Comparison of ENCODE assay signal across 13 mouse cellular contexts in genomic region chr10:67717506-67717905, GRCm38 (mm10).
DNase-seq lines count a peak whose midpoint lies in the region; ATAC-seq lines count a peak whose summit lies in the region.
"Had no signal": no experiment of that assay in that cellular context is flagged by ENCODE, and none has a peak within 500 bp of the region (broad histone marks: within the 10 kb centered on the region; RNA-seq: fewer than 3 reads in every experiment).

No protein-coding gene starts in this region.

- no peak overlapping the region for H3K4me3 ChIP-seq in forebrain, embryonic 15.5 days
- H3K4me3 ChIP-seq: neural tube, embryonic 12.5 days had no signal

- H3K9ac ChIP-seq in forebrain, embryonic 15.5 days (replicated peaks), result no peak overlapping the region
- H3K9ac ChIP-seq: liver, postnatal 0 days; neural tube, embryonic 12.5 days had no signal

- H3K27me3 ChIP-seq in forebrain, embryonic 15.5 days, result no peaks in the 10 kb centered on the region
- H3K27me3 ChIP-seq: neural tube, embryonic 12.5 days had no signal

- no peak overlapping the region for H3K27ac ChIP-seq in forebrain, embryonic 15.5 days (replicated peaks)
- H3K27ac ChIP-seq: neural tube, embryonic 12.5 days had no signal

- H3K36me3 ChIP-seq in forebrain, embryonic 15.5 days, result no peaks in the 10 kb centered on the region
- H3K36me3 ChIP-seq: neural tube, embryonic 12.5 days had no signal

- no peaks in the 10 kb centered on the region for H3K9me3 ChIP-seq in forebrain, embryonic 15.5 days
- H3K9me3 ChIP-seq: neural tube, embryonic 12.5 days had no signal

- H3K4me1 ChIP-seq in forebrain, embryonic 15.5 days, result no peaks in the 10 kb centered on the region
- H3K4me1 ChIP-seq: neural tube, embryonic 12.5 days had no signal

- H3K4me2 ChIP-seq in forebrain, embryonic 15.5 days (replicated peaks), result no peak overlapping the region
- H3K4me2 ChIP-seq: neural tube, embryonic 12.5 days had no signal

- DNase-seq in brain, adult 2 months (ENCODE audit: low read depth, low spot score), result peak; percentile 95
- DNase-seq in left cerebral cortex, adult 18-20 months (ENCODE audit: low spot score in 2 of 2), result peak; percentile 71 to 75
- DNase-seq in right cerebral cortex, postnatal 14 days, result peak; percentile 59
- DNase-seq in spleen, postnatal 4 days (ENCODE audit: low spot score in 2 of 2), result no peak
- no peak for DNase-seq in thymus, postnatal 10 days (ENCODE audit: low spot score in 2 of 2)
- DNase-seq: adrenal gland, postnatal 36 days; cerebellum, adult 8-10 months; kidney, adult 18-20 months; liver, postnatal 0 days; thymus, postnatal 4 days had no signal

- WGBS in forebrain, embryonic 15.5 days, result 95% methylated on average over 7 of the region's 7 CpGs

- peak; percentile 79 for ATAC-seq in CD4-positive, CD25-positive, alpha-beta regulatory T cell, adult 4 months
- ATAC-seq in forebrain, embryonic 15.5 days (replicated peaks), result no peak
- ATAC-seq: liver, postnatal 0 days had no signal

Comparison
In these comparisons a context has a peak if more than half of its experiments do, and no peak if none do; other contexts are left out.
1. DNase-seq: peak in brain, adult 2 months (single experiment), left cerebral cortex, adult 18-20 months (2 of 2) and right cerebral cortex, postnatal 14 days (single experiment); none in spleen, postnatal 4 days (0 of 2) and thymus, postnatal 10 days (0 of 2).